Mouse (Mus musculus) small intestine, adult 2 months (tissue): Measurements from ENCODE around the gene Tmem150a.

Source experiments
- CTCF ChIP-seq: fragments of 200-500 bp; IDR thresholded peaks from 2 replicates; pipeline ENCODE4 v1.5.1; 2012; ENCODE audit warnings: low read depth, mild to moderate bottlenecking, control low read depth, inconsistent platforms, low read length, moderate library complexity, mixed read lengths; ENCODE audit not compliant: insufficient replicate concordance, insufficient read length; ENCODE audit errors: extremely low read depth
- POLR2A ChIP-seq: fragments of 200-500 bp; IDR thresholded peaks from 2 replicates; pipeline ENCODE4 v1.6.1; 2012; ENCODE audit warnings: low read depth, mild to moderate bottlenecking, control low read depth, inconsistent platforms, low read length, moderate library complexity

DNA sequence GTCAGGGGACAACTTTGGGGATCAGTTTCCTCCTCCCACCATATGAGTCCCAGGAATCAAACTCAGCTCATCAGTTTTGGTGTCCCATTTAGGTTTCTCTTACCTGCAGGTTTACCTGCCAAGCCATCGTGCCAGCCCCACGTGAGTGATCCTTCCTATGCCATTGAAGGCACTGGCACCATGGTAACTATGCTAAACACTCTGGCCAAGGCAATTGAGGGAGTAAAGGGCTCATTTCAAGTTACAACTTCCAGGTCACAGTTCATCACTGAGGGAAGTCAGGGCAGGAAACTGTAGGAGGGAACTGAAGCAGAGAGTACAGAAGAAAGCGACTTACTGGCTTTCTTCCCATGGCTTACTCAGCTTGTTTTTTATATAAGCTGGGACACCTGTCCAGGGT is 11.1 kb downstream of the Tmem150a start:
- TF ChIP-seq CTCF (no peak), POLR2A (no peak)
